Mouse (Mus musculus): Measurements from ENCODE around the gene Sprr1a.
"Not testable (repeated sequence)": the region's sequence is repeated elsewhere in the genome, so short reads cannot be mapped to it uniquely, and the experiment has no call there.

Sprr1a gene

GRCm38 (mm10) chr3:92485863-92486262 lies at the start of gene Sprr1a:
Gene Sprr1a, minus strand, starts transcription at chr3:92485895.
- in situ Hi-C loops (cut with MboI) = no loop called here

DNA sequence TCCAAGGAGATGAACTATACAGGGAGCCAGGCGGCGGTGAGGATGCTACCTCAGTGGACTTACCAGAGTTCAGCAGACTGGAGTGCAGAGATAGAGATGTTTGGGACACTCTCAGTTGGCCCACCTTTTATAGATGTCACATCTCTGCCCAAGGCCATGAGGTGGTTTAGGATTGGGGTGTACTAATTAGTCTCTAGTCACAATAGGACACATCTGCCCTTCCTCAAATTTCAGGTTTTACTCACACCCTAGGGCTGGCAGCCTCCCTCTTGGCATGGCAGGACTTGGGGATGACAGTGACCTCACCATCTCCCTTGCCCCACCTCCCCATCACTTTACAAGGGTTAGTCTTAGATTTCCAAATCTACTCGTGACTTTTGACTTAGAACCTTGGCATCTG lies 48.7 kb upstream of the Sprr1a start, which contains the start of gene 2310046K23Rik:
Gene 2310046K23Rik (minus strand): TSS at position 101 of the 400 bp plus-strand sequence.
- in situ Hi-C loops (cut with MboI) = no loop called here

DNA sequence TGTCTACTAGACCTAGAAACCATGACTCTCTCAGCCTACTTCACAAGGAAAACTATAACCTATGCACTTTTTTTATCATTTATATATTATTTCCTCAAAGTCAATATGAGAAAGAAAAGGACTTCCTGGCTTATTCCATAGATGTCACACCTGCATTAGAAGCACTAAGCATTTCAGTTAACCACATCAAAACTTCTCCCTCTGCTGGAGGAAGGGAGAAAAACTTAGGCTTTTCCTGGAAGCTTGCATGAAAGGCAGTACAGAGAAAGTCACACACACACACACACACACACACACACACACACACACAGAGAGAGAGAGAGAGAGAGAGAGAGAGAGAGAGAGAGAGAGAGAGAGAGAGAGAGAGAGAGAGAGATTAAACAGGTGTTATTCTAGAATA lies 26.6 kb upstream of the Sprr1a start:
- in situ Hi-C loops (cut with MboI) = no loop called here

- in situ Hi-C loops (cut with MboI) = no loop called here
Measured at GRCm38 (mm10) chr3:92510786-92511185, 25.1 kb upstream of the Sprr1a start.

DNA sequence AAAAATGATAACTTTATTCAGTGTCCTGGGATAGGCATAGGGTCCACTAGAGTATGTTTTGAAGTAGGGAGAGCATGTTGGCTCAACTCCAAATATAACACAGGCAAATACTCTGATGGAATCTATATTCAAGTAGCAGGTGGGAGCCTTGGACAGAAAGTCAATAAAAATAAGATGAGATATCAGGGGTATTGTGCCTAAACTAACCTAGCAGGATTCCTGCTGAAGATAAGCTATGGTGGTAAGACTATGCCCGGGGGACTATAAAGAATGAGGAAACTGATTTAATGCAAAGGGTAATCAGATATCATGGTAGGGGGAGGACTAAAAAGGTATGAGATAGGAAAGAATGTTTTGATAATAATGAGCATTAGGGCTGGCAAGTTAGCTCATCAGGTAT lies 22.5 kb upstream of the Sprr1a start:
- in situ Hi-C loops (cut with MboI) = no loop called here

GRCm38 (mm10) chr3:92503528-92503927 lies 17.8 kb upstream of the Sprr1a start:
- in situ Hi-C loops (cut with MboI) = no loop called here

DNA sequence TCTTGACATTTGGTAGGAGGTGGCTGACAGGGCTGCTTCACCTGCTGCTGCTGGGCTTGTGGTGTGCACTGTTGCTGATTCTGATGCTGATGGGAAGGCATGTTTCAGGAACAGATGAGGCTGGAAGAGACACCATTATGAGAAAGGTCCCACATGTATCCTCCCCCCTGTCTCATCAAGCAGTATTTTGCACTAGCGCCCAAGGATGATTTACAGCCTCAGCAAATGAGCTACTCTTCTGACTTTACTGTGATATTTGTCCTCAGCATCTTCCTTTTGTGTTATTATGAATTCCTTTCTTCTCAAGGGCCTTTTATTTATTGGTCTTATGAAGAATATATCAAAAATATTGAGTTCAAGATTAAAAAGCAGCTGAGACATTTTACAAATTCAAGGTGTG lies 14.7 kb upstream of the Sprr1a start, which contains the start of gene Sprr4:
Gene Sprr4 (minus strand): TSS at position 101 of the 400 bp plus-strand sequence.
- in situ Hi-C loops (cut with MboI) = no loop called here

- in situ Hi-C loops (cut with MboI) = not testable (repeated sequence)
Measured at GRCm38 (mm10) chr3:92490262-92490661, 4.6 kb upstream of the Sprr1a start.

GRCm38 (mm10) chr3:92486307-92486706 lies 612 bp upstream of the Sprr1a start:
- in situ Hi-C loops (cut with MboI) = no loop called here

- in situ Hi-C loops (cut with MboI) = not testable (repeated sequence)
Measured at GRCm38 (mm10) chr3:92481249-92481648, 4.4 kb downstream of the Sprr1a start.

GRCm38 (mm10) chr3:92470111-92470510 lies 15.6 kb downstream of the Sprr1a start:
- in situ Hi-C loops (cut with MboI) = no loop called here

DNA sequence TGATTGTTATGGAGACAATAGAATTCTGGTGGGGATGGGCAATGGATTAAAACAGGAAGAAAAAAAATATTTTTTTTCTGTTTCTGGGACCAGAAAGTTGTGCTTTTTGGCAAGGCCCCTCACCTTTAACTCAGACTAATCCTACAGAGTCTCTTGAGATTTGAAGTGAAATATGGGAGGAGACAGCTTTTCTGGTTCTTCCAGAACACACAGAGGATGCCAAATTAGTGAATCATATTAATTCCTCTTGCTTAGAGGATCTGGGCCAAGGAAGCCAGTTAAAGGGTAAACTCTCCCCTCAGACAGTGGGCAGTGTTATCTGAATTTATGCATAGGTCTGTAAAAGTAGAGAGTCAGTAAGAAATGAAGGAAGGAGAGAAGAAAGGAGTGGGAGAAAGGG lies 18.3 kb downstream of the Sprr1a start:
- in situ Hi-C loops (cut with MboI) = no loop called here

DNA sequence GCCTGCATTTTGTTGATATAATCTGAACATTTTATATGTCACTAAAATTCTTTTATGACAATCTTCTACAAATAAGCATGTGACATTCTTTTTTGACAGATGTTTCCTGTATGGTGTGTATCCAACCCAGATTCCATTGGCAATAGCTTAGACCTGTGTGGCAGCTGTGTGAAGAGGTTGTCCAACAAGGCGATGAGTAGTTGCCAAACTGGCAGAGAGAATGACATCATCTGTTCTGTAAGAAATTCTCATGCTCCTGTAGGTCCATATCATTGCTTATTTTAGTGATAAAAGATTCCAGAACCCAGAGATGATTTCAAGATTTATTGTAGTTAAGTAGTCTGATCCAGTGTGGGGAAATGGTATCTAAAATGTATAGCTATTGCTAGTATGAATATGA lies 19.1 kb downstream of the Sprr1a start:
- in situ Hi-C loops (cut with MboI) = no loop called here

DNA sequence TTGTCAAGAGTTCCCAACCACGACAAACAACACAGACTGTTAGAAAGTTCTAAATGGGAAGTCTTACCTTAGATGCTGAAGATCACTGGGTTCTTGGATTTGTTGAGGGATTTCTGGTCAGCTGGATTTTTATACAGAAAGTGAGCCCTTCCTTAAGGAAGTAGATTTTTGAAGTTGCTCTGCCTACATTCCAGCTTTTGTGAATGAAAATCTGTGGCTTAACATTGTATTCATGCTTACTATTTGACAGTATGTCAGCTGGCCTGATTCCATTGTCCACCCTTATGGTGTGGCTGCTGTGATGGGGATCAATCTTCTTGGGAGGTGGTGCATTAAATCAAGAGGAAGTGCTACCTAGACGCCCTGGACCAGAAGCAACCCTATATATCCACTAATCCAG lies 27.1 kb downstream of the Sprr1a start, which contains the start of gene Sprr3:
Gene Sprr3 (minus strand): TSS at position 101 of the 400 bp plus-strand sequence.
- in situ Hi-C loops (cut with MboI) = no loop called here

GRCm38 (mm10) chr3:92455151-92455550 lies 30.5 kb downstream of the Sprr1a start:
- in situ Hi-C loops (cut with MboI) = no loop called here

DNA sequence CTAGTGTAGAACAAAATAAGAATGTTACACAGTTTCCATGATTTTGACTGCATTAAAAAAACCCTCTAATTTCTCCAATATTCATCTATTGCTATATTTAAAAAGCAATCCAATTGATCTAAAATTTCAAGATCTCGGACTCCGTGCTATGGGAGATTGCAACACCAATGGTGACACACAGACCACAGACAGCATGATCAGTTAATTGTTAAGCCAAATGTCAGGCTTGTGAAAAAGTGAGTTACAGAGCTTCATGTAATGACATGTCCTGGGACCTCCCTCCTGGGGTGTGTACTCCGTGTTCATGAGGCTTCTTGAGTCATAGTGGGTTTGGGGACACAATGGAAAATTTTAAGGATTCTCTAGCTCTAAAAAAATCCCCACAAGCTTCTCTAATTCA lies 45.5 kb downstream of the Sprr1a start:
- in situ Hi-C loops (cut with MboI) = no loop called here

GRCm38 (mm10) chr3:92438689-92439088 lies 47.0 kb downstream of the Sprr1a start, which contains the start of gene Sprr1b:
Gene Sprr1b, minus strand, starts transcription at chr3:92438789.
- in situ Hi-C loops (cut with MboI) = no loop called here
